Mouse (Mus musculus): Measurements from ENCODE around the gene Dtnb. TPM values are rescaled to one million over a fixed set of nuclear protein-coding genes. Genes with fewer than 3 reads are reported as not detected.

Dtnb gene
- polyA plus RNA-seq, 1 experiment from 2014 or later, result 35.3 TPM

GRCm38 (mm10) chr12:3819899-3820298 is 247.7 kb downstream of the Dtnb start:
- H3K9ac ChIP-seq (replicated peaks), result no peak overlapping the region
- no peaks in the 10 kb centered on the region for H3K27me3 ChIP-seq
- H3K36me3 ChIP-seq, result no peaks in the 10 kb centered on the region
- H3K4me3 ChIP-seq, result no peak overlapping the region
- peaks cover 29% of the 10 kb centered on the region for H3K4me1 ChIP-seq
- H3K4me2 ChIP-seq (replicated peaks), result no peak overlapping the region
- no peak overlapping the region for H3K27ac ChIP-seq (replicated peaks)
- H3K9me3 ChIP-seq, result no peaks in the 10 kb centered on the region
- WGBS, result 69% methylated on average over 4 of the region's 4 CpGs
- no peak for ATAC-seq (ENCODE audit: low FRiP score, low read depth)

GRCm38 (mm10) chr12:3823408-3823807 is 251.2 kb downstream of the Dtnb start:
- WGBS, result 72% methylated on average over 5 of the region's 5 CpGs
- ATAC-seq (ENCODE audit: low FRiP score, low read depth), result no peak
- Histone ChIP-seq H3K4me1 (peaks cover 34% of the 10 kb centered on the region), H3K9ac (replicated peaks) (no peak overlapping the region), H3K27ac (replicated peaks) (no peak overlapping the region), H3K4me2 (replicated peaks) (no peak overlapping the region), H3K36me3 (no peaks in the 10 kb centered on the region), H3K9me3 (no peaks in the 10 kb centered on the region), H3K4me3 (no peak overlapping the region), H3K27me3 (no peaks in the 10 kb centered on the region)

- ATAC-seq (ENCODE audit: low FRiP score, low read depth), result no peak
- H3K4me3 ChIP-seq, result no peak overlapping the region
- WGBS, result 78% methylated on average over 5 of the region's 5 CpGs
These were observed 252.9 kb downstream of the Dtnb start for GRCm38 (mm10) chr12:3824906-3825713.

GRCm38 (mm10) chr12:3825714-3826080 is 253.5 kb downstream of the Dtnb start:
- Histone ChIP-seq H3K4me3 (no peak overlapping the region), H3K27ac (replicated peaks) (no peak overlapping the region), H3K36me3 (no peaks in the 10 kb centered on the region), H3K9me3 (no peaks in the 10 kb centered on the region), H3K4me1 (peaks cover 20% of the 10 kb centered on the region), H3K27me3 (no peaks in the 10 kb centered on the region), H3K4me2 (replicated peaks) (no peak overlapping the region), H3K9ac (replicated peaks) (no peak overlapping the region)
- 0 out of 2 replicates have a peak, but pooled peaks have one; percentile 23 for ATAC-seq (ENCODE audit: low FRiP score, low read depth)
- WGBS, result 63% methylated on average over 12 of the region's 12 CpGs

More at GRCm38 (mm10) chr12:3824906-3825713, 252.9 kb downstream of the Dtnb start:
- Histone ChIP-seq H3K36me3 (no peaks in the 10 kb centered on the region), H3K9ac (replicated peaks) (no peak overlapping the region), H3K4me1 (peaks cover 24% of the 10 kb centered on the region), H3K4me2 (replicated peaks) (no peak overlapping the region), H3K9me3 (no peaks in the 10 kb centered on the region), H3K27me3 (no peaks in the 10 kb centered on the region), H3K27ac (replicated peaks) (no peak overlapping the region)

GRCm38 (mm10) chr12:3827771-3828170 is 255.6 kb downstream of the Dtnb start:
- Histone ChIP-seq H3K9me3 (no peaks in the 10 kb centered on the region), H3K9ac (replicated peaks) (no peak overlapping the region), H3K27me3 (no peaks in the 10 kb centered on the region), H3K36me3 (no peaks in the 10 kb centered on the region), H3K27ac (replicated peaks) (no peak overlapping the region), H3K4me2 (replicated peaks) (no peak overlapping the region), H3K4me3 (no peak overlapping the region), H3K4me1 (peaks cover 20% of the 10 kb centered on the region)
- ATAC-seq (ENCODE audit: low FRiP score, low read depth), result no peak
- 93% methylated on average over 5 of the region's 5 CpGs for WGBS

Small RNA genes lying within 50 kb of the gene (microRNA-seq; reads per million reads assigned to microRNA genes)
- not detected for gene Gm26050

Other genes with a start within 250 kb of the Dtnb start
- gene Kif3c, start 207.2 kb upstream of the Dtnb start, polyA plus RNA-seq (2016; fragmentation: Nextera tagmentation; extraction: Ambion mirVana), result 58.2 TPM in 2 replicates
- 18.2 and 18.5 TPM in 2 replicates for gene Asxl2, start 145.5 kb upstream of the Dtnb start, polyA plus RNA-seq (2016; fragmentation: Nextera tagmentation; extraction: Ambion mirVana)
- 137 and 143 TPM in 2 replicates for gene Dnmt3a, start 233.6 kb downstream of the Dtnb start, polyA plus RNA-seq (2016; fragmentation: Nextera tagmentation; extraction: Ambion mirVana)